Mouse (Mus musculus) kidney, adult 2 months (tissue): ENCODE data around the gene Nlrc5.

Source experiments
- CTCF ChIP-seq: fragments of 200-500 bp; conservative IDR thresholded peaks from 2 replicates; pipeline ENCODE4 v1.5.1; 2011; ENCODE audit warnings: low read depth, mild to moderate bottlenecking, control low read depth, low read length, moderate library complexity, mixed read lengths; ENCODE audit not compliant: insufficient read depth, insufficient read length
- POLR2A ChIP-seq: fragments of 200-500 bp; IDR thresholded peaks from one replicate; pipeline ENCODE4 v1.6.1; 2011; ENCODE audit warnings: low read depth, low read length, control low read depth

DNA sequence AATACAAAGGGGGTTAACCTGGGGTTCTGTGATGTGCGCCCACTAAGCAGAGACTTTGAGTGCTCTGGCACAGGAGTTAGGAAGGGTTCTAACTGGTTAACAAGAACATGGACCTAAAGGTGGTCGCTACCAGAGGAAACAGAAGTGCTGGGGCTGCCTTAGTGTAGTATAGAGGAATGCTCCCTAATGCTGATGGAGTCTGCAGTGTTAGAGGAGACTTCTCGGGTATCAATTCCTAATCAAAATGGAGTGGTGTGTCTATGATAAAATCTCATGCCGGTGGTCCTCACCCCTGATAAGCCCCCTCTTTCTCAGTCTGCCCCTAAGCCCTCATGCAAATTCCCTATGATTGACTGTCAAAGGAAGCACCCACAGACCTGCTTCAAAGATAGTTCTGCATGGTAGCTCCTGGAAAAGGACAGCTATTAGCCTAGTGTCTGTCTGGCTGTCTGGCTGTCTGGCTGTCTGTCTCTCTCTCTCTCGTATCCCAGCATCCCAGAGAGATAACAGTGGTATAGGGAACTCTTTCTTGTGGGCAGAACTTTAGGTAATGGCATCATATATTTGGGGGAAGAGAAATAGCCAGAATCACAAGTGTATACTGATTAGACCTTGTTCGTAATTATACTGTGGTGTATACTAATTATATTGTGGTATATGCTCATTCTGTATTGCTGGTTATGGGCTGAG lies 38.2 kb upstream of the Nlrc5 start:
- TF ChIP-seq CTCF (no peak), POLR2A (no peak)
